21 mouse cellular contexts compared by ENCODE assay signal in the genomic region with DNA sequence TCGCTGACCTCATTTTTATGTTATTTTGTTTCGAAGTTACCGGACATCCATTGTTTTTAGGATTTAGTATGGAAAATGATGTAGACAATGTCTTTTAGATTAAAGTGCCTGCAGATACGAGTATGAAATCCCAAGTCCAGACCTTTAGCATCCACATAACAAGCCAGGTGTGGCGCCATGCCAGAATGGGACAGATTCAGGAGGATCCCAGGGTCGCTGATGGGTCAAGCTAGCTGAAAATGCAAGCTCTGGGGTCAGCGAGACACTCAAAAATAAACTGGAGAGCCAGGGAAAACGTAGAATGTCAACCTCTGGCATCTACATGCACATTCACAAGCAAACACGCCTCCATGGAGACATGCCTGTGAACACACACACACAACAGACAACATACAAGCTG. TPM values are rescaled to one million over a fixed set of nuclear protein-coding genes. Genes with fewer than 3 reads are reported as not detected.
DNase-seq lines count a peak whose midpoint lies in the region; ATAC-seq and TF ChIP-seq lines count a peak whose summit lies in the region.
"Had no signal": no experiment of that assay in that cellular context is flagged by ENCODE, and none has a peak within 500 bp of the region (broad histone marks: within the 10 kb centered on the region; RNA-seq: fewer than 3 reads in every experiment).

No protein-coding gene starts in this region.

- H3K4me3 ChIP-seq in liver, postnatal 0 days (ENCODE audit: low read depth, low read length), result no peak overlapping the region
- H3K4me3 ChIP-seq in liver, embryonic 11.5 days (ENCODE audit: low read depth, low read length), result no peak overlapping the region
- no peak overlapping the region for H3K4me3 ChIP-seq in stomach, embryonic 15.5 days (replicated peaks)
- H3K4me3 ChIP-seq: erythroblast, embryonic 14.5 days; heart, embryonic 13.5 days; hindbrain, embryonic 13.5 days; liver, embryonic 13.5 days; neural tube, embryonic 15.5 days had no signal

- no peak overlapping the region for H3K9ac ChIP-seq in liver, postnatal 0 days (replicated peaks)
- no peak overlapping the region for H3K9ac ChIP-seq in liver, embryonic 11.5 days (ENCODE audit: low read depth, low read length)
- no peak overlapping the region for H3K9ac ChIP-seq in stomach, embryonic 15.5 days
- H3K9ac ChIP-seq: heart, embryonic 13.5 days; hindbrain, embryonic 13.5 days; liver, embryonic 13.5 days; neural tube, embryonic 15.5 days had no signal

- 0 out of 2 replicates have a peak overlapping the region, but pooled peaks have one; percentile 50 for H3K4me2 ChIP-seq in liver, postnatal 0 days (ENCODE audit: low read depth, low read length)
- no peak overlapping the region for H3K4me2 ChIP-seq in liver, embryonic 11.5 days
- H3K4me2 ChIP-seq in stomach, embryonic 15.5 days, result no peak overlapping the region
- H3K4me2 ChIP-seq: heart, embryonic 13.5 days; hindbrain, embryonic 13.5 days; liver, embryonic 13.5 days; neural tube, embryonic 15.5 days had no signal

- 77% methylated on average over 9 of the region's 9 CpGs for whole genome bisulfite sequencing in liver, postnatal 0 days (ENCODE audit: insufficient replicate concordance)
- WGBS in liver, embryonic 11.5 days, result 81% methylated on average over 9 of the region's 9 CpGs
- WGBS in stomach, embryonic 15.5 days, result 80% methylated on average over 9 of the region's 9 CpGs

- no peak overlapping the region for H3K27ac ChIP-seq in liver, postnatal 0 days (ENCODE audit: low read depth)
- H3K27ac ChIP-seq in liver, embryonic 11.5 days (ENCODE audit: low read depth, low read length), result no peak overlapping the region
- H3K27ac ChIP-seq in stomach, embryonic 15.5 days, result peak overlapping the region; percentile 6; the same call in 1 of the 2 replicates
- H3K27ac ChIP-seq: heart, embryonic 13.5 days; hindbrain, embryonic 13.5 days; liver, embryonic 13.5 days; neural tube, embryonic 15.5 days had no signal

- no peaks in the 10 kb centered on the region for H3K36me3 ChIP-seq in liver, postnatal 0 days (replicated peaks; ENCODE audit: insufficient read depth, low read length)
- no peaks in the 10 kb centered on the region for H3K36me3 ChIP-seq in liver, embryonic 11.5 days (ENCODE audit: control insufficient read depth, insufficient read depth, low read length)
- no peaks in the 10 kb centered on the region for H3K36me3 ChIP-seq in stomach, embryonic 15.5 days
- H3K36me3 ChIP-seq: heart, embryonic 13.5 days; liver, embryonic 13.5 days had no signal

- ATAC-seq in liver, postnatal 0 days, result no peak
- no peak for ATAC-seq in liver, embryonic 11.5 days (replicated peaks; ENCODE audit: low FRiP score)
- no peak for ATAC-seq in stomach, embryonic 15.5 days (ENCODE audit: insufficient read depth, low FRiP score, low read depth)
- ATAC-seq: forebrain, embryonic 14.5 days; inflammation-experienced regulatory T-cells, adult 6 months; midbrain, embryonic 16.5 days had no signal

- no peak for TF ChIP-seq EP300 in liver, postnatal 0 days (IDR thresholded peaks at IDR 0.05; ENCODE audit: low read depth)

- peaks cover 4% of the 10 kb centered on the region; the same call in 1 of the 2 replicates for H3K4me1 ChIP-seq in liver, postnatal 0 days (ENCODE audit: insufficient read depth)
- no peaks in the 10 kb centered on the region for H3K4me1 ChIP-seq in liver, embryonic 11.5 days (replicated peaks; ENCODE audit: control insufficient read depth, insufficient read depth, low read length)
- H3K4me1 ChIP-seq in stomach, embryonic 15.5 days, result no peaks in the 10 kb centered on the region
- H3K4me1 ChIP-seq: heart, embryonic 13.5 days; hindbrain, embryonic 13.5 days; liver, embryonic 13.5 days; neural tube, embryonic 15.5 days had no signal

- H3K9me3 ChIP-seq in liver, postnatal 0 days (ENCODE audit: low read length), result no peaks in the 10 kb centered on the region
- no peaks in the 10 kb centered on the region for H3K9me3 ChIP-seq in liver, embryonic 11.5 days (ENCODE audit: control insufficient read depth, low read length)
- H3K9me3 ChIP-seq in stomach, embryonic 15.5 days, result no peaks in the 10 kb centered on the region
- H3K9me3 ChIP-seq: heart, embryonic 13.5 days; hindbrain, embryonic 13.5 days; liver, embryonic 13.5 days; neural tube, embryonic 15.5 days had no signal

- DNase-seq in kidney, adult 18-20 months, result peak; percentile 12
- DNase-seq in kidney, postnatal 4 days, result no peak
- no peak for DNase-seq in liver, postnatal 0 days
- no peak for DNase-seq in liver, embryonic 11.5 days (ENCODE audit: low spot score)
- peak; percentile 32 for DNase-seq in kidney, postnatal 10 days
- DNase-seq in adrenal gland, adult 18-20 months (ENCODE audit: low spot score in 2 of 2), result no peak
- DNase-seq: gastrocnemius, postnatal 10 days; heart, adult 18-20 months; liver, embryonic 13.5 days; right cerebral cortex, postnatal 14 days; spleen, adult 18-20 months; thymus, postnatal 14 days had no signal

- H3K27me3 ChIP-seq in liver, postnatal 0 days (ENCODE audit: insufficient read depth, low read length), result no peaks in the 10 kb centered on the region
- H3K27me3 ChIP-seq in liver, embryonic 11.5 days (replicated peaks; ENCODE audit: control insufficient read depth, insufficient read depth, low read length), result no peaks in the 10 kb centered on the region
- no peaks in the 10 kb centered on the region for H3K27me3 ChIP-seq in stomach, embryonic 15.5 days (replicated peaks)
- H3K27me3 ChIP-seq: heart, embryonic 13.5 days; hindbrain, embryonic 13.5 days; liver, embryonic 13.5 days; neural tube, embryonic 15.5 days had no signal

- no peak for TF ChIP-seq CTCF in liver, postnatal 0 days (IDR thresholded peaks at IDR 0.05; ENCODE audit: low read depth)

RNA-seq across cellular contexts. Expression of a gene that starts 31.2 kb away (rescaled TPM):
- polyA plus RNA-seq in liver, postnatal 0 days (2015; fragmentation: Nextera tagmentation; extraction: Ambion mirVana), result 0.33 and 0.39 TPM in 2 replicates
- polyA plus RNA-seq in liver, embryonic 11.5 days (2014; fragmentation: Nextera tagmentation; extraction: Ambion mirVana), result 1.9 and 2.1 TPM in 2 replicates
- 58.1 and 69.1 TPM in 2 replicates for polyA plus RNA-seq in stomach, embryonic 15.5 days (2015; fragmentation: Nextera tagmentation; extraction: Ambion mirVana)
- total RNA-seq in adrenal gland, adult 18-20 months (2021), result 10 to 100 TPM in 1 of 2 experiments, 1 to 10 TPM in 1; 1.4 to 11.9 TPM
- polyA plus RNA-seq: C2C12; erythroblast, embryonic 14.5 days; inflammation-experienced regulatory T-cells, adult 6 months had no signal

Comparison
In these comparisons a context has a peak if more than half of its experiments do, and no peak if none do; other contexts are left out.
1. DNase-seq: peak in kidney, adult 18-20 months (single experiment) and kidney, postnatal 10 days (single experiment); none in kidney, postnatal 4 days (0 of 2), liver, postnatal 0 days (single experiment), liver, embryonic 11.5 days (single experiment) and adrenal gland, adult 18-20 months (0 of 2).
2. RNA of a gene that starts 31.2 kb away (polyA plus RNA-seq): 58.1 to 69.1 TPM in stomach, embryonic 15.5 days; 1.9 to 2.1 TPM in liver, embryonic 11.5 days and 0.33 to 0.39 TPM in liver, postnatal 0 days; every median in the first group is over 10 times any median in the second.